Mouse (Mus musculus): ENCODE data around the gene Kat5.

GRCm38 (mm10) chr19:5636571-5637041, 26.6 kb upstream of the Kat5 start:
- TF ChIP-seq CTCF (conservative IDR thresholded peaks at IDR 0.05; ENCODE audit: insufficient read depth, insufficient read length, low read depth, low read length) = no peak
- no peak for TF ChIP-seq POLR2A (IDR thresholded peaks at IDR 0.05; ENCODE audit: low read depth, low read length)
